Mouse (Mus musculus) T-cell, adult 2 months (primary cell): ENCODE data around the gene Slc30a2.

Experiments
- DNase-seq: peaks from one replicate; pipeline ENCODE4 v3.0.0; 2022; ENCODE audit warnings: low spot score

The Slc30a2 gene

GRCm38 (mm10) chr4:134400206-134400605 lies 57.2 kb downstream of the Slc30a2 start:
- DNase-seq, result no peak

DNA sequence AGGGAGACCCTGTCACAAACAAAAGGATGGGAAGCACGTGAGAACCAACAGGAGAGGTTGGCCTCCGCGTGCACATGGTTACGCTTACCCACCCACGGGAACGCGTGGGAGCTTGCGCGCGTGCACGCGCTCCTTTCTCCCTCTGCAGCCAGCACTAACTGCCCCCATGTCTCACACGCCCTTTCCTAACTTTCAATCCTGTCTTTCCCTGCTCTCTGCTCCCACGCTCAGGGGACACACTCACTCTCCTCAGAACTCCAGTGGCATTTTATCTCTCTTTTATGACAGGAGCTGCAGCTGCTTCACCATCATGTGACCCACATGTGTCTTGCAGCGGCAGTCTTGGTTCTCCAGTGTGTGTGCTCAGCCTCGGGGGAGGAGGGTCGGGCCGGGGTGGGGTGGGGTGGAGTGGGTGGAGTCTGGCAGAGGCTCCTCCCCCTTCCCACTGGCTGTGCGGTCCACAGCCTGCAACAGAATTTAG lies 58.2 kb downstream of the Slc30a2 start:
- peak; percentile 39 for DNase-seq

DNA sequence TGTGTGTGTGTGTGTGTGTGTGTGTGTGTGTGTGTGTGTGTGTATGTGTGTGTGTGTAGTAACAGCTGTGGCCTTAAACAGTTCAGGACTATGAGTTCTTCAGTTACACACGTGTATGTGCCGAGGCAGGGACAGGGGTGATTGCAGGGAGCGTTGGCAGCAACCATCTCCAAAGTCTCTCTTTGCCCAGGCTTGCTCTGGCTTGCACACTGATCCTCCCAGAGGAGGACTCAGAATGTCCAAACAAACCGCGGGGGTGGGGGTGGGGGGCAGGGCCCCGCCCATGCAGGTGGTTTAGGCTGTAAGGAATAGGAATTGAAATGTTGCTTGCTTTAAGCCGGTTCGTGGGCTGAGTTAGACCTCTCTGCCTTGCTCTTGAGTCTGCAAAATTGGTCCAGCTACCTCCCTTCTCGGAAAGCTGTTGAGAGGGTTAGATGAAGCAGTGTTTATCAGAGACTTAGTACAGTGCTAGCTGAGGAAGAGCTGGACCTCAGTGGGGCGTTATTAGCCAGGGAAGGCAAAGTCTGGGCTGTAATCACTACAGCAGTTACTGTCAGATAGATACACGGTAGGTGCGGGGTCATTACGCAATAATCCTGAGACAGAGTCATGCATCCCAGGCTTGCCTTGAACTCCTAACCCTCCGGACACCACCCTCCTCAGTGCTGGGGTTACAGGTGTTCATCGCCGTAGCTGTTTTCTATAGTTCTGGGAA lies 59.0 kb downstream of the Slc30a2 start:
- no peak for DNase-seq

GRCm38 (mm10) chr4:134402571-134403262 lies 59.7 kb downstream of the Slc30a2 start:
- peak; percentile 6 for DNase-seq

GRCm38 (mm10) chr4:134403721-134404120 lies 60.7 kb downstream of the Slc30a2 start:
- DNase-seq, result no peak
